Mouse (Mus musculus) ES-E14 (cell line): ENCODE results near the gene Ankrd49. TPM values are rescaled to one million over a fixed set of nuclear protein-coding genes. Genes with fewer than 3 reads are reported as not detected.

ENCODE experiments used
- DNase-seq: peaks from one replicate; pipeline ENCODE4 v3.0.0-alpha.2; 2013; ENCODE audit warnings: low read depth, low spot score
- H3K27ac ChIP-seq: 2 replicates; pipeline ENCODE4 v1.5.1; 2012; ENCODE audit warnings: low read depth, mild to moderate bottlenecking, low read length, moderate library complexity, mixed read lengths; ENCODE audit not compliant: poor library complexity, insufficient read depth, severe bottlenecking
- H3K36me3 ChIP-seq: 2 replicates; pipeline ENCODE4 v1.6.1; 2012; ENCODE audit warnings: mild to moderate bottlenecking, low read length, moderate library complexity, mixed read lengths; ENCODE audit not compliant: control insufficient read depth, poor library complexity, insufficient read depth, severe bottlenecking
- H3K4me1 ChIP-seq, 2 experiments: fragments of 150-350 bp in 1 of 2; sonication (generic) in 1 of 2; 2 replicates each; pipeline ENCODE4 v1.6.1; 2012; ENCODE audit warnings: low read length in 2 of 2, mild to moderate bottlenecking in 1 of 2, mixed read lengths in 1 of 2; ENCODE audit not compliant: control insufficient read depth in 2 of 2, insufficient read depth in 2 of 2, poor library complexity in 1 of 2
- H3K4me3 ChIP-seq, 2 experiments: fragments of 150-350 bp in 1 of 2; sonication (generic) in 1 of 2; 2 replicates each; pipeline ENCODE4 v1.5.1; 2012; ENCODE audit warnings: low read length in 2 of 2, low read depth in 1 of 2, mild to moderate bottlenecking in 1 of 2, mixed read lengths in 1 of 2; ENCODE audit not compliant: insufficient read depth in 1 of 2, poor library complexity in 1 of 2, severe bottlenecking in 1 of 2
- H3K9ac ChIP-seq: 2 replicates; pipeline ENCODE4 v1.6.1; 2012; ENCODE audit warnings: low read depth, mild to moderate bottlenecking, low read length, mixed read lengths; ENCODE audit not compliant: poor library complexity, insufficient read depth, severe bottlenecking
- H3K9me3 ChIP-seq: fragments of 150-350 bp; sonication (generic); 2 replicates; pipeline ENCODE4 v1.6.1; 2012; ENCODE audit warnings: low read depth, mild to moderate bottlenecking, low read length; ENCODE audit not compliant: control insufficient read depth, insufficient read depth
- CHD2 ChIP-seq: IDR thresholded peaks from 2 replicates; pipeline ENCODE4 v1.6.1; 2014; ENCODE audit warnings: mild to moderate bottlenecking, low read depth, low read length, inconsistent platforms
- HCFC1 ChIP-seq: IDR thresholded peaks from 2 replicates; pipeline ENCODE4 v1.6.1; 2012; ENCODE audit warnings: low read length, inconsistent platforms, borderline replicate concordance; ENCODE audit not compliant: insufficient read depth
- MAFK ChIP-seq: IDR thresholded peaks from 2 replicates; pipeline ENCODE4 v1.6.1; 2014; ENCODE audit warnings: mild to moderate bottlenecking, low read depth, low read length, inconsistent platforms; ENCODE audit not compliant: insufficient read depth
- ZC3H11A ChIP-seq: IDR thresholded peaks from 2 replicates; pipeline ENCODE4 v1.6.1; 2012; ENCODE audit warnings: low read depth, mild to moderate bottlenecking, inconsistent platforms, low read length, borderline replicate concordance
- ZNF384 ChIP-seq: IDR thresholded peaks from 2 replicates; pipeline ENCODE4 v1.6.1; 2012; ENCODE audit warnings: low read depth, low read length, inconsistent platforms
- in situ Hi-C, 2 experiments: fragments of 600-800 bp; cut with MboI; formaldehyde crosslinking; loops; one replicate each; pipeline ENCODE4 v1.15.1; 2025; ENCODE audit warnings: low sequenced_read_pairs in 2 of 2, inconsistent platforms in 1 of 2; ENCODE audit not compliant: unreplicated experiment in 2 of 2
- total RNA-seq: library from RNA; depleted of rRNA; stranded (reverse); fragments of 300-350 nt; gene quantifications from 2 replicates; pipeline ENCODE4 v1.2.3, GENCODE M21; 2012; rRNA removed

Ankrd49 gene
- total RNA-seq, 1 experiment, result 44.4 TPM

DNA sequence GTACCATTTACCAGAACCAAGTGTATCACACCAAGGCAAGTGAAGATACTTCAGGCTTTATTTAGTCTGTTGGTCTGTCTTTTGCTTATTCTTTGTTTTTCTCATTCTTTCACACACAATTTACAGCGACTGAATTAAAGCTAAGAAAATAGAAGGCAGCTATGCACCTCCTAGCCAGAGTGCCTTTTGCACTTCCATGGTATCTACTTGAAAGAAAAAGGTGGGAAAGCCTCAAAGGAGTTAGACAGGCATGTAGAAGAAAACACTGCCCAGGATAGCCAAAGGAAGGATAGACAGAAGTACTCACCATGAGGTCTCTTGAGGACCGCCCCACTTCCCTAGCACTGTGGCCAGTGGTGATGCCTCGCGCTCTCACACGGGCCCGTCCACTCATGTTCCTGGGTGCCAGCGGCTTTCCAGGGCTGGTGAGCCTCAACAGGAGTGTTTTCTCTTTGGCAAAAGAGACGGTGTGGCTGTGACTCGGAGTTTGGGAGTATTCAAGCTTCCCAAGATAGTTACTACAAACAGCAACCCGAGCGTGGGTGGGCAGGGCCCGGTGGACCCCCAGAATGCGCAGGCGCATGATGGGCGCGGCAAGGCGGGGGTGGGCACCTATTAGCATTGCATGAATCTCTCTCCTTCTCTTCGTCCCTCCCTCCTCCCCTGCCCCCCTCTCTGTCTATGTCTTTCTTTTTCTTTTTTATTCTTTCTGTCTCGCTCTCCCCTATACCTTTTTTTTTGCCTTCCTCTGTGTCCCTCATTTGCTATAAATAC lies 44.3 kb downstream of the Ankrd49 start, which contains the start of gene Piwil4:
Gene Piwil4, minus strand, starts transcription at position 583 of the 774 bp plus-strand sequence.
- peak within 1 kb of the TSS; percentile 17 to 57; a peak in 3 of 4 replicates for H3K4me3 ChIP-seq
- H3K27ac ChIP-seq, result no peak within 1 kb of the TSS
- no peak for DNase-seq
- no peaks in the 10 kb centered on the region for H3K9me3 ChIP-seq
- TF ChIP-seq HCFC1, result no peak
- TF ChIP-seq ZC3H11A, result no peak
- TF ChIP-seq MAFK, result no peak
- TF ChIP-seq CHD2, result no peak
- no peak for TF ChIP-seq ZNF384
- H3K36me3 ChIP-seq, result no peaks in the 10 kb centered on the region
- in situ Hi-C loops, result no loop called here
- no peak within 1 kb of the TSS for H3K9ac ChIP-seq
- peaks cover 4 to 8% of the 10 kb centered on the region in 2 experiments; a peak in 1 of 4 replicates for H3K4me1 ChIP-seq

DNA sequence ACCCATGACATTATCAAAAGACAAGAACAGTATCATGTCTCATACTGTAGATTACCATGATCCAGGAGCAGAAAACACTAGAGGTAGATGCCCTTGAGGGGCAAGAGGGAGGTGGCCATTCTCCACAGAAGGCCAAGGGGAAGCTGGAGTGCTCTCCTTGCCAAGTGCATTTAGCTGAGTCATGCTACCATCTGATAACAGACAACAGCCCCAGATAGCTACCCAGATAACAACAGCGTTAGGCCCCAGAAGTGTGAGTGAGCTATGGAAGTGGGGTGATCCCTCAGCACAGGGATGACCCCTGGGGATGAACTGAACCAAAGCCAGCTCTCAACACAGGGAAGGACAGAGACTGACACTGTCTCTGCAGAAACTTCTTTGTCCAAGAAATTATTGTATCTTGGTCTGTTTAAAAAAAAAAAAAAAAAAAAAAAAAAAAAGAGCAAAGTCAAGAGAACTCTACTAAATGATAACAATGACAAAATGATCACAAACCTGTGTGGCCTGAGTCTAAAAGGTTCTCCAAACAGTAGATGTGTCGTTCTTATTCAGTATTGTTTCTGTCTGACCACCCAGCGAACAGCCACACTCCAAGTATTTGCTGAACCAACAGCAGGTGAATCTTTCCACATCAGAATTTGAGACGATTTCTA lies 45.0 kb downstream of the Ankrd49 start:
- DNase-seq, result no peak
- no peaks in the 10 kb centered on the region for H3K36me3 ChIP-seq
- H3K9me3 ChIP-seq, result no peaks in the 10 kb centered on the region
- H3K27ac ChIP-seq, result no peak overlapping the region
- peak; percentile 52; the same call in 1 of the 2 replicates for TF ChIP-seq MAFK
- no peak for TF ChIP-seq CHD2
- TF ChIP-seq ZC3H11A, result no peak
- no peak for TF ChIP-seq HCFC1
- 0 out of 2 replicates have a peak, but pooled peaks have one; percentile 10 for TF ChIP-seq ZNF384
- in situ Hi-C loops, result no loop called here
- peak overlapping the region in 1 of 2 experiments; percentile 57; a peak in 1 of 4 replicates for H3K4me3 ChIP-seq
- peaks cover 4 to 8% of the 10 kb centered on the region in 2 experiments; a peak in 1 of 4 replicates for H3K4me1 ChIP-seq
- H3K9ac ChIP-seq, result no peak overlapping the region

DNA sequence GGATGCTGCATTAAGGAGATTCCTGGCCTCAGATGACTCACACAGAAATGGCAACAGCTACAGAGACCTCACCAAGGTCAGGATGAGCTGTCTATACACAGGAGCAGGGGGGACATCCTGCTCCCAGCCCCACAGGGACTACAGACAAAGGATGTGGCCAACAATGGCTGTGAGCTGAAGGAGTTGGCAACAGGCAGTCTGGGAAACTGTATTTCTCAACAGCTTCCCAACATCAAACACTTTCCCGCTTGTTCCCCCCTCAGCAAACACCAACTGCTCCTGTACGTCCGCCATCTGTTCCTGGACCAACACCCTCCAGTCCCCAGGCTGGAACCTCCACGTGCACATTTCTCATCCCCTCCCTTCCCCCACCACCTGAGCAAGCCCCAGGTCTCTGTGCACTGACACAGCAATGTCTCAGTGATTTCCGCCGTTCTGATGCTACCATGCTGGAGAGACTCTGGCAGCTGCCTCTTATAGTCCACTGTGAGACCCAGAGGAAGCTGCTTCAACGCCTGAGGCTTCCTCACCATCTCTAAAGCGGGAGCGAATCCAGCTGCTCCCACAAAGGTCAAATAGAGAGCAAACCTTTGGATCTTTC lies 53.6 kb downstream of the Ankrd49 start:
- H3K36me3 ChIP-seq, result no peaks in the 10 kb centered on the region
- peaks cover 3 to 6% of the 10 kb centered on the region in 2 experiments; a peak in 2 of 4 replicates for H3K4me1 ChIP-seq
- H3K27ac ChIP-seq, result no peak overlapping the region
- 0 out of 4 replicates have a peak overlapping the region, but pooled peaks of 1 of the 2 experiments have one; percentile 9 for H3K4me3 ChIP-seq
- DNase-seq, result no peak
- in situ Hi-C loops, result no loop called here
- no peaks in the 10 kb centered on the region for H3K9me3 ChIP-seq
- TF ChIP-seq HCFC1 (no peak), CHD2 (no peak; the same call in 1 of the 2 replicates), MAFK (no peak), ZNF384 (no peak), ZC3H11A (no peak)
- H3K9ac ChIP-seq, result no peak overlapping the region

Other genes starting within 250 kb of the Ankrd49 start
- gene Amotl1, start 139.8 kb downstream of the Ankrd49 start, total RNA-seq, result 24.1 and 24.6 TPM in 2 replicates
- 2.7 and 4.8 TPM in 2 replicates for gene Piwil4, start 44.1 kb downstream of the Ankrd49 start, total RNA-seq
- gene Fut4, start 32.5 kb downstream of the Ankrd49 start, total RNA-seq, result 1.3 and 1.4 TPM in 2 replicates
- not detected in 2 replicates for gene 1700012B09Rik, start 13.8 kb downstream of the Ankrd49 start, total RNA-seq
- 34.9 and 46.0 TPM in 2 replicates for gene Mre11a, start 202 bp downstream of the Ankrd49 start, total RNA-seq
- gene Gpr83, start 75.4 kb upstream of the Ankrd49 start, total RNA-seq, result 0.49 and 0.63 TPM in 2 replicates
- 0.16 and 0.31 TPM in 2 replicates for gene Izumo1r, start 119.1 kb upstream of the Ankrd49 start, total RNA-seq